Mouse (Mus musculus): Measurements from ENCODE around the gene Bean1. TPM values are rescaled to one million over a fixed set of nuclear protein-coding genes. Genes with fewer than 3 reads are reported as not detected.
A peak's percentile ranks its signal among the peaks of the same experiment; 100 is the strongest.
"Not testable (repeated sequence)": the region's sequence is repeated elsewhere in the genome, so short reads cannot be mapped to it uniquely, and the experiment has no call there.

Bean1 gene
- polyA plus RNA-seq, 1 experiment from 2014 or later = 1.7 TPM

- H3K4me1 ChIP-seq = peaks cover 23% of the 10 kb centered on the region
- WGBS = 80% methylated on average over 7 of the region's 7 CpGs
These were observed 79.3 kb downstream of the Bean1 start for GRCm38 (mm10) chr8:104249442-104249996.

GRCm38 (mm10) chr8:104250439-104251367 lies 80.5 kb downstream of the Bean1 start, which contains the start of gene Cklf:
Gene Cklf (plus strand): TSS chr8:104250861.
- 3% methylated on average over 41 of the region's 41 CpGs for WGBS
- H3K4me3 ChIP-seq = peak within 1 kb of the TSS; percentile 71
- H3K4me1 ChIP-seq = peaks cover 23% of the 10 kb centered on the region
- H3K4me2 ChIP-seq = peak within 1 kb of the TSS; percentile 79
- peak within 1 kb of the TSS; percentile 89 for H3K27ac ChIP-seq
- no peaks in the 10 kb centered on the region for H3K27me3 ChIP-seq
- H3K9ac ChIP-seq = peak within 1 kb of the TSS; percentile 49
- ATAC-seq (ENCODE audit: insufficient number of reproducible peaks, low FRiP score, low TSS enrichment, low read depth) = peak; percentile 82
- H3K36me3 ChIP-seq = no peaks in the 10 kb centered on the region
- no peaks in the 10 kb centered on the region for H3K9me3 ChIP-seq

More at GRCm38 (mm10) chr8:104249442-104249996, 79.3 kb downstream of the Bean1 start:
- no peak for ATAC-seq (ENCODE audit: insufficient number of reproducible peaks, low FRiP score, low TSS enrichment, low read depth)
- no peaks in the 10 kb centered on the region for H3K9me3 ChIP-seq
- no peaks in the 10 kb centered on the region for H3K27me3 ChIP-seq
- H3K27ac ChIP-seq = no peak overlapping the region
- no peak overlapping the region for H3K4me3 ChIP-seq
- no peak overlapping the region for H3K9ac ChIP-seq
- H3K4me2 ChIP-seq = no peak overlapping the region
- H3K36me3 ChIP-seq = peaks cover 9% of the 10 kb centered on the region; the same call in 1 of the 2 replicates

DNA sequence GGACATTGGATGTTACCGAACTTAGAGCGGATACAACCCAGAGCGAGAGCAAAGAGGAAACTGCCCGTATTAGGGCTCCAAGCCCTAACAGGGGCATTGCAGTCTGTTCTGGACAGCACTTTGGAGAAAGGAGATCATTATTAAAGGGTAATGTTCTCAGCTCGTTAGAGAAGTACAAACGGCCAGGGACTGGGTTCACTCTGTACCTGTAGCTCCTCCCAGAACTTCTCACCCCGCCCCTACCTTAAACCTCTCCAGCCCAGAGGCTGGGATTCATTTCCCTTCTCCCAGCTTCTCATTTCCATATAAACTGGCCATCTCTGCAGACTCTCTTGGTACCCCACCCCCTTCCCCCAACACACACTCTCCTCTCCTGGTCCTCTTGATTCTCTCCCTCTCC lies 81.2 kb downstream of the Bean1 start:
- Histone ChIP-seq H3K36me3 (no peaks in the 10 kb centered on the region), H3K4me2 (peak overlapping the region; percentile 79), H3K9me3 (no peaks in the 10 kb centered on the region), H3K27ac (peak overlapping the region; percentile 89), H3K4me1 (peaks cover 23% of the 10 kb centered on the region), H3K4me3 (peak overlapping the region; percentile 71), H3K27me3 (no peaks in the 10 kb centered on the region), H3K9ac (peak overlapping the region; percentile 49; the same call in 1 of the 2 replicates)
- no peak for ATAC-seq (ENCODE audit: insufficient number of reproducible peaks, low FRiP score, low TSS enrichment, low read depth)
- WGBS = under 1% methylated on average over 7 of the region's 7 CpGs

DNA sequence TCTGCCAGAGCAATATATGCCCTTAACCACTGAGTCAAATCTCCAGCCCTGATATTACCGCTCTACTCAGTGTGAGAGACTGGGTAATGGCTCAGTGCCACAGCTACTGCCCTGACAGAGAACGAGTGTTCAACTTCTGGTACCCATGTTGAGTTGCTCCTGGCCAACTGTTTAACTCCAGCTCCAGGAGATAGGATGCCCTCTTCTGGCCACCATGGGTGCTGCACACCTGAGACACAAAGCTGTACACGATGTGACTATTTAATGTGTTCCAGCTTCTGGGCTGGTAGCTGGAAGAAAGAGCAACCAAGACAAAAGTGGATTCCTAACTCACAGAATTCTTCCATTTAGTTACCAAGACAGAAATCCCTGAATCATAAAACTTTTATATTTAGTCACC lies 82.8 kb downstream of the Bean1 start:
- Histone ChIP-seq H3K9ac (no peak overlapping the region), H3K4me1 (peaks cover 13% of the 10 kb centered on the region), H3K36me3 (peaks cover 10% of the 10 kb centered on the region), H3K9me3 (no peaks in the 10 kb centered on the region), H3K27me3 (no peaks in the 10 kb centered on the region), H3K27ac (no peak overlapping the region), H3K4me2 (no peak overlapping the region), H3K4me3 (no peak overlapping the region)
- 90% methylated on average over 3 of the region's 3 CpGs for WGBS
- ATAC-seq (ENCODE audit: insufficient number of reproducible peaks, low FRiP score, low TSS enrichment, low read depth) = no peak

DNA sequence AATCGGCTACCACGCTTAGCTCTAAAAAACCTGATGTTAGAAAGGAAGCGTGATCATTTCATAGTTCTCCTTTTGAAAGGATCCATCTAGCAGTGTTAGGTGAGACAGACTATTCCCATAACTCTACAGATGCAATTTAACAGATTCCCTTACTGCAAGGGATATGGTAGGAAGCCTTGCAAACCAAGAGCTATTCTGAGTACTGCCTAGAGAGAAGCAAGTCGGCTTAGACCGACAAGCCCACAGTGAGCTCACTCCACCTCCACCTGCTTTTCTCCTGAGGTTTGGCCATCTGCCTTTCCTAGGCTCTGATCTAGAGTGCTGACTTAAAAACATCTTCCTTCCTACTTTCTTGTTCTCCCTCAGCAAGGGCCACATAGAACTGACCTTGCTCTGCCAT lies 91.6 kb downstream of the Bean1 start:
- H3K27ac ChIP-seq; H3K4me1 ChIP-seq; H3K4me2 ChIP-seq; H3K9ac ChIP-seq; ATAC-seq (ENCODE audit: insufficient number of reproducible peaks, low FRiP score, low TSS enrichment, low read depth); H3K9me3 ChIP-seq; H3K27me3 ChIP-seq; H3K4me3 ChIP-seq: not testable (repeated sequence)
- peaks cover 47% of the 10 kb centered on the region for H3K36me3 ChIP-seq
- WGBS = 97% methylated on average over 5 of the region's 5 CpGs

DNA sequence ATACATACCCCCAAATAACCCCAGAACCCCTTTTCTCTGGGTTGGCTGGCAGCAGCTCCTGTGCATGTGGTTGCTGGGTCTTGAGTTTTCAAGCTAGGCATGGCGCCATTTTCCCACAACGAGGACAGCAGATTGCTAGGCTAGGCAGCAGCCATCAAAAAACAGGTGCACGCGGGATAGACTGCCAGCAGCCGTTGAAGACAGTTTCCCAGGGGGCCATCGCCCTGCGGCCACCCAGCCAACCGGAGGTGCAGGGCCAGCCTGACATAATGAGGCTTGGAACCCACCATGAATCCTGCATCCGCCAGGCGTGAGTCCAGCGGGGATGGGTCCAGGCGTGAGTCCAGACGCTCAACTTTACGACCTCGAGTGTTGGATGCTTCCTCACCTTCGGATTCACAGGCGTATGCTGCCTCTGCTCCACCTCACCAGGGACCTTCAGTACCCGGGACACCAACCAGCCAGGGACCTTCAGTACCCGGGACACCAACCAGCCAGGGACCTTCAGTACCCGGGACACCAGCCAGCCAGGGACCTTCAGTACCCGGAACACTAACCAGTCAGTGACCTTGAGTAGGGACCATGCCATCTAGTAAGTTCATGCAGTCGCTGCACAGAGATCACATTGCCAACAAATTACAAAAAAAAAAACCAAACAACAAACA lies 94.2 kb downstream of the Bean1 start:
- not testable (repeated sequence) for H3K4me3 ChIP-seq; H3K9ac ChIP-seq; H3K27me3 ChIP-seq; H3K9me3 ChIP-seq; H3K4me1 ChIP-seq; ATAC-seq (ENCODE audit: insufficient number of reproducible peaks, low FRiP score, low TSS enrichment, low read depth); H3K27ac ChIP-seq; H3K4me2 ChIP-seq
- WGBS = 97% methylated on average over 22 of the region's 22 CpGs
- peaks cover 24% of the 10 kb centered on the region for H3K36me3 ChIP-seq

- H3K9ac ChIP-seq = no peak overlapping the region
- no peak for ATAC-seq (ENCODE audit: insufficient number of reproducible peaks, low FRiP score, low TSS enrichment, low read depth)
- H3K27ac ChIP-seq = no peak overlapping the region
- H3K9me3 ChIP-seq = no peaks in the 10 kb centered on the region
- H3K36me3 ChIP-seq = peaks cover 13% of the 10 kb centered on the region
- H3K4me1 ChIP-seq = no peaks in the 10 kb centered on the region
- H3K4me2 ChIP-seq = no peak overlapping the region
- H3K4me3 ChIP-seq = no peak overlapping the region
- H3K27me3 ChIP-seq = no peaks in the 10 kb centered on the region
These were observed 98.1 kb downstream of the Bean1 start for GRCm38 (mm10) chr8:104268368-104268767.

Other genes with a start within 250 kb of the Bean1 start
- 31.6 and 36.5 TPM in 2 replicates for gene Cdh5, start 68.8 kb upstream of the Bean1 start, polyA plus RNA-seq (2015; fragmentation: Nextera tagmentation; extraction: Ambion mirVana)
- 16.2 and 18.0 TPM in 2 replicates for gene Tk2, start 78.1 kb downstream of the Bean1 start, polyA plus RNA-seq (2015; fragmentation: Nextera tagmentation; extraction: Ambion mirVana)
- gene Cklf, start 80.4 kb downstream of the Bean1 start, polyA plus RNA-seq (2015; fragmentation: Nextera tagmentation; extraction: Ambion mirVana) = 36.9 and 38.4 TPM in 2 replicates
- gene Cmtm2a, start 122.7 kb downstream of the Bean1 start, polyA plus RNA-seq (2015; fragmentation: Nextera tagmentation; extraction: Ambion mirVana) = not detected in 2 replicates
- not detected in 2 replicates for gene Gm45711, start 139.6 kb downstream of the Bean1 start, polyA plus RNA-seq (2015; fragmentation: Nextera tagmentation; extraction: Ambion mirVana)
- gene Cmtm1, start 139.7 kb downstream of the Bean1 start, polyA plus RNA-seq (2015; fragmentation: Nextera tagmentation; extraction: Ambion mirVana) = not detected in 2 replicates
- gene Gm11020, start 151.1 kb downstream of the Bean1 start, polyA plus RNA-seq (2015; fragmentation: Nextera tagmentation; extraction: Ambion mirVana) = not detected in 2 replicates
- gene Cmtm2b, start 151.8 kb downstream of the Bean1 start, polyA plus RNA-seq (2015; fragmentation: Nextera tagmentation; extraction: Ambion mirVana) = not detected in 2 replicates
- gene Cmtm3, start 169.0 kb downstream of the Bean1 start, polyA plus RNA-seq (2015; fragmentation: Nextera tagmentation; extraction: Ambion mirVana) = 166 and 178 TPM in 2 replicates
- gene Cmtm4, start 225.4 kb downstream of the Bean1 start, polyA plus RNA-seq (2015; fragmentation: Nextera tagmentation; extraction: Ambion mirVana) = 1.7 and 2.7 TPM in 2 replicates

Data from limb, embryonic 15.5 days (tissue).